Mouse (Mus musculus) cortical plate, adult 2 months (tissue): ENCODE measurements at regions not wholly inside any gene's neighbourhood (a gene's known extent, or its start where the extent isn't known, plus 50 kb on each side); places are given as distances from the start of the nearest gene placed in this dataset.

ENCODE experiments used
- CTCF ChIP-seq: fragments of 200-500 bp; IDR thresholded peaks from 2 replicates; pipeline ENCODE4 v1.5.1; 2011; ENCODE audit warnings: mild to moderate bottlenecking, control low read depth, low read length; ENCODE audit not compliant: insufficient read depth; ENCODE audit errors: extremely low read depth
- POLR2A ChIP-seq: fragments of 200-500 bp; IDR thresholded peaks from 2 replicates; pipeline ENCODE4 v1.6.1; 2011; ENCODE audit warnings: mild to moderate bottlenecking, low read length, control low read depth; ENCODE audit not compliant: insufficient read depth; ENCODE audit errors: extremely low read depth

DNA sequence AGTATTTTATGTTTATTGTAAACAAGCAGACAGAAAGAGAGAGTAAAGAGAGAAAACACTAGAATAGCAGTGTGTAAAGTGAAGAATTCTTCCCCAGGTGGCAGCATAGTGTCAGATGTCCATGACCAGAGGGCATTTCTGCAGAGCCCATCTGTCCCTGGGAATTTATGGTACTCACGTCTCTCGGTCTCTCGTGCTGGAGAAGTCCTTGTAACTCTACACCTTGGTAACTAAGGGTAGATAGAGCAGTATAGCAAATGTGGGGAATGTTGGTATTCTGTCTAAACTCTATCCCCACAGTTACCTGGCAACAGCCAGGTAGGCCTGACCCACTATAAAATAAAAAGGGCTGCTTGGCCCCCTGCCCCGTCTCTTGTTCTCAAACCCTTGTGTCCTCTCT, 122.5 kb upstream of the Tsc22d1 start:
- TF ChIP-seq CTCF (no peak), POLR2A (no peak)
